Mouse (Mus musculus) heart, adult 2 months (tissue): ENCODE measurements around the gene Lsm3. TPM values are rescaled to one million over a fixed set of nuclear protein-coding genes. Genes with fewer than 3 reads are reported as not detected.

Experiments
- DNase-seq, 2 experiments: peaks; one replicate each; pipeline ENCODE4 v3.0.0; 2021
- H3K27ac ChIP-seq: fragments of 200-600 bp; 2 replicates; pipeline ENCODE4 v1.8.1; 2022
- H3K27me3 ChIP-seq: fragments of 200-500 bp; 2 replicates; pipeline ENCODE4 v1.6.1; 2012; ENCODE audit warnings: mild to moderate bottlenecking, low read length, inconsistent platforms, mixed read lengths; ENCODE audit not compliant: control insufficient read depth, insufficient read depth
- H3K36me3 ChIP-seq: fragments of 200-500 bp; 2 replicates; pipeline ENCODE4 v1.6.1; 2012; ENCODE audit warnings: low read length, inconsistent platforms; ENCODE audit not compliant: control insufficient read depth, insufficient read depth
- H3K4me1 ChIP-seq: fragments of 200-500 bp; 2 replicates; pipeline ENCODE4 v1.6.1; 2011; ENCODE audit warnings: low read length; ENCODE audit not compliant: control insufficient read depth, insufficient read depth
- H3K4me3 ChIP-seq: fragments of 200-600 bp; 2 replicates; pipeline ENCODE4 v1.8.1; 2022
- H3K79me2 ChIP-seq: fragments of 200-500 bp; replicated peaks from 2 replicates; pipeline ENCODE4 v1.6.1; 2012; ENCODE audit warnings: mild to moderate bottlenecking, inconsistent platforms, low read length, moderate library complexity, mixed read lengths; ENCODE audit not compliant: control insufficient read depth, insufficient read depth
- H3K9ac ChIP-seq: fragments of 200-500 bp; 2 replicates; pipeline ENCODE4 v1.6.1; 2012; ENCODE audit warnings: low read depth, mild to moderate bottlenecking, control low read depth, inconsistent platforms, low read length, mixed read lengths
- CTCF ChIP-seq: fragments of 200-600 bp; IDR thresholded peaks from 2 replicates; pipeline ENCODE4 v1.8.1; 2022; ENCODE audit warnings: antibody characterized with exemption, mild to moderate bottlenecking, moderate library complexity
- EP300 ChIP-seq: fragments of 200-500 bp; IDR thresholded peaks from 2 replicates; pipeline ENCODE4 v1.6.1; 2011; ENCODE audit warnings: low read depth, low read length, control low read depth; ENCODE audit not compliant: insufficient read depth
- POLR2A ChIP-seq: fragments of 200-500 bp; IDR thresholded peaks from 2 replicates; pipeline ENCODE4 v1.6.1; 2011; ENCODE audit warnings: mild to moderate bottlenecking, low read depth, low read length, control low read depth; ENCODE audit not compliant: insufficient read depth
- WGBS: fragments of 180-500 bp; shearing (Covaris S2); methylation state at CpG from one replicate; pipeline ENCODE4 v1.1.7; 2018; 5-methylcytosine and 5-hydroxymethylcytosine counted together
- intact Hi-C: fragments of 180-260 bp; cut with DNase I; formaldehyde crosslinking; loops from one replicate; pipeline ENCODE4 v1.15.1; 2025
- polyA plus RNA-seq: library from polyadenylated mRNA; depleted of rRNA; stranded (reverse); fragments of >200 nt; gene quantifications from 2 replicates; pipeline ENCODE4 v1.2.3, GENCODE M21; 2012; rRNA removed
- total RNA-seq, 2 experiments: library from RNA; stranded (reverse); gene quantifications; 2 replicates each; pipeline ENCODE4 v1.2.3; 2021

The Lsm3 gene
- total and polyA plus RNA-seq, 3 experiments, result 31.0 to 59.7 (median 55.8) TPM

DNA sequence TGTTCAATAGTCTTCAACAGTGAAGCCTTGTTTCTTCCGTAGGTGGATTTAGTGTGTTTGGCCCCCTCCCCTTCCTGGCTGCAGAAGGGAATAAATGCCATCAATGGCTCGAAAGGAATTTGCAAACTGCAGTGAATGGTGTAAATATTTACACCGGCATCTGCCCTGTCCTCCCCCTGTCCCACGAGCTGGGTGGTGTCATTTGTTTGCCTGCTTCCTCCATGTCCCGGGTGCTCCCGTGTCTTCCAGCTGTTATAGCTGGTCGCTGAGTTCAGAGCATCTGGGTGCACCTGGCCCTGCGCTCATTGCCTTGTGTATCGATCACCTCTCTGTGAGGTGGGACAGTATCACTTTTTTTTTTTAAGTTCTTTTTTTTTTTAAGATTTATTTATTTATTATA, 50.7 kb downstream of the Lsm3 start:
- no peak overlapping the region for H3K4me3 ChIP-seq
- H3K27me3 ChIP-seq, result no peaks in the 10 kb centered on the region
- H3K9ac ChIP-seq, result no peak overlapping the region
- no peaks in the 10 kb centered on the region for H3K4me1 ChIP-seq
- intact Hi-C loops, result no loop called here
- no peak for DNase-seq
- TF ChIP-seq CTCF (no peak), EP300 (no peak), POLR2A (no peak)
- WGBS, result 78% methylated on average over 9 of the region's 9 CpGs
- H3K79me2 ChIP-seq, result no peaks in the 10 kb centered on the region
- no peaks in the 10 kb centered on the region for H3K36me3 ChIP-seq
- no peak overlapping the region for H3K27ac ChIP-seq

Other genes starting within 250 kb of the Lsm3 start
- gene Wnt7a, start 104.6 kb upstream of the Lsm3 start, total RNA-seq, result not detected
- not detected in 2 replicates for gene Wnt7a, start 104.6 kb upstream of the Lsm3 start, polyA plus RNA-seq
- gene Chchd4, start 42.4 kb upstream of the Lsm3 start, total RNA-seq, result 10 to 100 TPM; 15.3 to 17.0 TPM
- 8.7 and 12.8 TPM in 2 replicates for gene Chchd4, start 42.4 kb upstream of the Lsm3 start, polyA plus RNA-seq
- gene Tmem43, start 42.2 kb upstream of the Lsm3 start, total RNA-seq, result 10 to 100 TPM; 23.1 to 24.4 TPM
- 29.8 and 34.0 TPM in 2 replicates for gene Tmem43, start 42.2 kb upstream of the Lsm3 start, polyA plus RNA-seq
- 10 to 100 TPM in 1 of 2 experiments, 1 to 10 TPM in 1; 9.3 to 10.7 TPM for gene Xpc, start within 50 bp of the Lsm3 start, total RNA-seq
- gene Xpc, start within 50 bp of the Lsm3 start, polyA plus RNA-seq, result 5.6 and 7.7 TPM in 2 replicates
- 10 to 100 TPM; 56.4 to 96.9 TPM for gene Slc6a6, start 168.1 kb downstream of the Lsm3 start, total RNA-seq
- gene Slc6a6, start 168.1 kb downstream of the Lsm3 start, polyA plus RNA-seq, result 86.2 and 118 TPM in 2 replicates